Mouse (Mus musculus) monocyte, adult 5-6 weeks (primary cell): ENCODE measurements around the gene Cadm3. TPM values are rescaled to one million over a fixed set of nuclear protein-coding genes. Genes with fewer than 3 reads are reported as not detected.
"Not testable (repeated sequence)": the region's sequence is repeated elsewhere in the genome, so short reads cannot be mapped to it uniquely, and the experiment has no call there.

Experiments used
- ATAC-seq: fragments of 153-309, 156-312 bp; replicated peaks from 2 replicates; pipeline ENCODE4 v1.8.0; 2017; ENCODE audit warnings: mild to moderate bottlenecking; ENCODE audit not compliant: low TSS enrichment, insufficient number of reproducible peaks, severe bottlenecking, poor library complexity, low FRiP score
- total RNA-seq: library from RNA; stranded (forward); fragments of 200-1000, 200-491, 200-594 nt; gene quantifications from 3 replicates; pipeline ENCODE4 v1.2.3, GENCODE M21; 2017

Gene Cadm3
- total RNA-seq, 1 experiment from 2014 or later: 6.9 TPM

GRCm38 (mm10) chr1:173329185-173329584 is 38.3 kb downstream of the Cadm3 start:
- no peak for ATAC-seq

- no peak for ATAC-seq
Measured at GRCm38 (mm10) chr1:173328446-173328845, 39.0 kb downstream of the Cadm3 start.

GRCm38 (mm10) chr1:173326552-173326951 is 40.9 kb downstream of the Cadm3 start:
- no peak for ATAC-seq

GRCm38 (mm10) chr1:173325395-173325794 is 42.1 kb downstream of the Cadm3 start:
- no peak for ATAC-seq

- no peak for ATAC-seq
Measured at GRCm38 (mm10) chr1:173324961-173325360, 42.5 kb downstream of the Cadm3 start.

GRCm38 (mm10) chr1:173323839-173324585 is 43.5 kb downstream of the Cadm3 start:
- ATAC-seq: no peak

- no peak for ATAC-seq
Measured at GRCm38 (mm10) chr1:173322249-173322627, 45.3 kb downstream of the Cadm3 start.

- ATAC-seq: 0 out of 2 replicates have a peak, but pooled peaks have one; percentile 3
Measured at GRCm38 (mm10) chr1:173321593-173322248, 45.8 kb downstream of the Cadm3 start.

GRCm38 (mm10) chr1:173317925-173318477 is 49.5 kb downstream of the Cadm3 start:
- no peak for ATAC-seq

GRCm38 (mm10) chr1:173315725-173316124 is 51.8 kb downstream of the Cadm3 start:
- no peak for ATAC-seq

GRCm38 (mm10) chr1:173313535-173314050 is 53.9 kb downstream of the Cadm3 start:
- not testable (repeated sequence) for ATAC-seq

GRCm38 (mm10) chr1:173302795-173303194 is 64.7 kb downstream of the Cadm3 start:
- not testable (repeated sequence) for ATAC-seq

Other genes starting within 250 kb of the Cadm3 start
- not detected in 3 replicates for gene Olfr1408, start 230.3 kb downstream of the Cadm3 start, total RNA-seq
- gene Olfr1406, start 177.1 kb downstream of the Cadm3 start, total RNA-seq: not detected in 3 replicates
- not detected in 3 replicates for gene Olfr218, start 169.9 kb downstream of the Cadm3 start, total RNA-seq
- gene Olfr1404, start 155.3 kb downstream of the Cadm3 start, total RNA-seq: not detected in 3 replicates
- gene Fcer1a, start 140.5 kb downstream of the Cadm3 start, total RNA-seq: 4.8 to 56.5 TPM (median 29.0 TPM) in 3 replicates
- gene Olfr418, start 101.7 kb downstream of the Cadm3 start, total RNA-seq: not detected in 3 replicates
- gene Mptx2, start 89.9 kb downstream of the Cadm3 start, total RNA-seq: not detected in 3 replicates
- gene Ackr1, start 33.9 kb downstream of the Cadm3 start, total RNA-seq: not detected in 3 replicates
- gene Aim2, start 16.8 kb downstream of the Cadm3 start, total RNA-seq: 140 to 167 TPM (median 156 TPM) in 3 replicates
- 4.2 to 36.2 TPM (median 8.6 TPM) in 3 replicates for gene Ifi206, start 123.3 kb upstream of the Cadm3 start, total RNA-seq
- 8.1 to 25.5 TPM (median 8.2 TPM) in 3 replicates for gene Ifi214, start 168.3 kb upstream of the Cadm3 start, total RNA-seq
- gene Ifi213, start 231.6 kb upstream of the Cadm3 start, total RNA-seq: 33.0 to 48.3 TPM (median 33.3 TPM) in 3 replicates